Mouse (Mus musculus): ENCODE measurements around the gene Rchy1.

Rchy1 gene

GRCm38 (mm10) chr5:91962639-91963440, at the start of gene Rchy1:
Rchy1 (minus strand) TSS chr5:91963068.
- peak; percentile 91 to 98 for DNase-seq (ENCODE audit: low spot score in 2 of 2)

GRCm38 (mm10) chr5:92011756-92012155, 48.9 kb upstream of the Rchy1 start:
- DNase-seq (ENCODE audit: low spot score in 2 of 2): no peak

- no peak for DNase-seq (ENCODE audit: low spot score in 2 of 2)
Observed at GRCm38 (mm10) chr5:92009827-92010226, 47.0 kb upstream of the Rchy1 start.

- peak in 1 of 2 experiments; percentile 20 for DNase-seq (ENCODE audit: low spot score in 2 of 2)
Observed at GRCm38 (mm10) chr5:92003011-92003410, 40.1 kb upstream of the Rchy1 start.

- peak; percentile 43 to 69 for DNase-seq (ENCODE audit: low spot score in 2 of 2)
Observed at GRCm38 (mm10) chr5:92000770-92001169, 37.9 kb upstream of the Rchy1 start.

GRCm38 (mm10) chr5:91994546-91994945, 31.7 kb upstream of the Rchy1 start:
- DNase-seq (ENCODE audit: low spot score in 2 of 2): no peak

GRCm38 (mm10) chr5:91993061-91993460, 30.2 kb upstream of the Rchy1 start:
- no peak for DNase-seq (ENCODE audit: low spot score in 2 of 2)

- DNase-seq (ENCODE audit: low spot score in 2 of 2): no peak
Observed at GRCm38 (mm10) chr5:91991191-91991937, 28.5 kb upstream of the Rchy1 start.

GRCm38 (mm10) chr5:91989261-91989660, 26.4 kb upstream of the Rchy1 start:
- no peak for DNase-seq (ENCODE audit: low spot score in 2 of 2)

- DNase-seq (ENCODE audit: low spot score in 2 of 2): no peak
Observed at GRCm38 (mm10) chr5:91987799-91988198, 24.9 kb upstream of the Rchy1 start.

GRCm38 (mm10) chr5:91987236-91987635, 24.4 kb upstream of the Rchy1 start, which contains the start of gene Odaph:
Odaph (plus strand) TSS chr5:91987475.
- no peak for DNase-seq (ENCODE audit: low spot score in 2 of 2)

GRCm38 (mm10) chr5:91985721-91986120, 22.9 kb upstream of the Rchy1 start:
- DNase-seq (ENCODE audit: low spot score in 2 of 2): no peak

- no peak for DNase-seq (ENCODE audit: low spot score in 2 of 2)
Observed at GRCm38 (mm10) chr5:91983490-91983889, 20.6 kb upstream of the Rchy1 start.

- no peak for DNase-seq (ENCODE audit: low spot score in 2 of 2)
Observed at GRCm38 (mm10) chr5:91981176-91981840, 18.4 kb upstream of the Rchy1 start.

- no peak for DNase-seq (ENCODE audit: low spot score in 2 of 2)
Observed at GRCm38 (mm10) chr5:91977397-91977770, 14.5 kb upstream of the Rchy1 start.

GRCm38 (mm10) chr5:91976566-91977396, 13.9 kb upstream of the Rchy1 start:
- no peak for DNase-seq (ENCODE audit: low spot score in 2 of 2)

GRCm38 (mm10) chr5:91975758-91976157, 12.9 kb upstream of the Rchy1 start:
- no peak for DNase-seq (ENCODE audit: low spot score in 2 of 2)

- DNase-seq (ENCODE audit: low spot score in 2 of 2): no peak
Observed at GRCm38 (mm10) chr5:91974002-91974401, 11.1 kb upstream of the Rchy1 start.

- DNase-seq (ENCODE audit: low spot score in 2 of 2): no peak
Observed at GRCm38 (mm10) chr5:91972046-91972445, 9.2 kb upstream of the Rchy1 start.

- DNase-seq (ENCODE audit: low spot score in 2 of 2): no peak
Observed at GRCm38 (mm10) chr5:91962259-91962638, 619 bp downstream of the Rchy1 start.

GRCm38 (mm10) chr5:91961370-91961769, 1.5 kb downstream of the Rchy1 start:
- peak in 1 of 2 experiments; percentile 19 for DNase-seq (ENCODE audit: low spot score in 2 of 2)
